Mouse (Mus musculus) hindbrain, embryonic 12.5 days (tissue): ENCODE results near the gene Ankrd24. TPM values are rescaled to one million over a fixed set of nuclear protein-coding genes. Genes with fewer than 3 reads are reported as not detected.
"Not testable (repeated sequence)": the region's sequence is repeated elsewhere in the genome, so short reads cannot be mapped to it uniquely, and the experiment has no call there.

Experiments used
- ATAC-seq: fragments of 200-750 bp; cut with Nextera tagmentation; 2 replicates; pipeline ENCODE4 v1.8.0; 2017; ENCODE audit warnings: moderate TSS enrichment; ENCODE audit not compliant: low FRiP score
- H3K27ac ChIP-seq: fragments of 300-500 bp; sonication (generic); 2 replicates; pipeline ENCODE4 v1.5.1; 2016; ENCODE audit warnings: mild to moderate bottlenecking
- H3K27me3 ChIP-seq: fragments of 300-500 bp; sonication (generic); 2 replicates; pipeline ENCODE4 v1.6.1; 2016; ENCODE audit warnings: mild to moderate bottlenecking
- H3K36me3 ChIP-seq: fragments of 300-500 bp; sonication (generic); 2 replicates; pipeline ENCODE4 v1.6.1; 2016; ENCODE audit warnings: mild to moderate bottlenecking
- H3K4me1 ChIP-seq: fragments of 300-500 bp; sonication (generic); 2 replicates; pipeline ENCODE4 v1.6.1; 2016
- H3K4me2 ChIP-seq: fragments of 300-500 bp; sonication (generic); replicated peaks from 2 replicates; pipeline ENCODE4 v1.6.1; 2016; ENCODE audit warnings: mild to moderate bottlenecking
- H3K4me3 ChIP-seq: fragments of 300-500 bp; sonication (generic); 2 replicates; pipeline ENCODE4 v1.5.1; 2016; ENCODE audit warnings: mild to moderate bottlenecking
- H3K9ac ChIP-seq: fragments of 300-500 bp; sonication (generic); 2 replicates; pipeline ENCODE4 v1.6.1; 2016; ENCODE audit warnings: mild to moderate bottlenecking, moderate library complexity
- H3K9me3 ChIP-seq: fragments of 300-500 bp; sonication (generic); replicated peaks from 2 replicates; pipeline ENCODE4 v1.6.1; 2016; ENCODE audit warnings: mild to moderate bottlenecking
- WGBS: fragments of 180-500 bp; shearing (Covaris S2); methylation state at CpG from one replicate; pipeline ENCODE4 v1.1.7; 2016; 5-methylcytosine and 5-hydroxymethylcytosine counted together
- polyA plus RNA-seq: library from polyadenylated mRNA; unstranded; fragments of >200 nt; fragmentation: Nextera tagmentation; extraction: Ambion mirVana; gene quantifications from 2 replicates; pipeline ENCODE4 v1.2.1, GENCODE M21; 2016

Gene Ankrd24
- polyA plus RNA-seq, 1 experiment from 2014 or later, result 10.5 TPM

- Histone ChIP-seq H3K9ac (no peak overlapping the region), H3K4me2 (no peak overlapping the region), H3K4me3 (no peak overlapping the region), H3K4me1 (no peaks in the 10 kb centered on the region), H3K27me3 (no peaks in the 10 kb centered on the region), H3K36me3 (peaks cover 56% of the 10 kb centered on the region), H3K27ac (no peak overlapping the region), H3K9me3 (peaks cover 58% of the 10 kb centered on the region)
- no peak for ATAC-seq
- 96% methylated on average over 10 of the region's 10 CpGs for WGBS
These were observed 26.8 kb downstream of the Ankrd24 start for GRCm38 (mm10) chr10:81655178-81655577.

GRCm38 (mm10) chr10:81656174-81656573, 27.8 kb downstream of the Ankrd24 start:
- H3K4me3 ChIP-seq, result no peak overlapping the region
- no peak overlapping the region for H3K27ac ChIP-seq
- H3K27me3 ChIP-seq, result no peaks in the 10 kb centered on the region
- no peak overlapping the region for H3K9ac ChIP-seq
- no peaks in the 10 kb centered on the region for H3K4me1 ChIP-seq
- H3K9me3 ChIP-seq, result peaks cover 53% of the 10 kb centered on the region
- peaks cover 51% of the 10 kb centered on the region for H3K36me3 ChIP-seq
- no peak for ATAC-seq
- 98% methylated on average over 2 of the region's 2 CpGs for WGBS
- H3K4me2 ChIP-seq, result no peak overlapping the region

- not testable (repeated sequence) for ATAC-seq
These were observed 58.8 kb downstream of the Ankrd24 start for GRCm38 (mm10) chr10:81687114-81687513.

More at GRCm38 (mm10) chr10:81687114-81687513, 58.8 kb downstream of the Ankrd24 start:
- WGBS, result no CpG with 5 or more reads among the region's 18 CpGs
- H3K4me1 ChIP-seq, H3K9me3 ChIP-seq, H3K27me3 ChIP-seq, H3K9ac ChIP-seq, H3K4me3 ChIP-seq, H3K36me3 ChIP-seq, H3K4me2 ChIP-seq, H3K27ac ChIP-seq: not testable (repeated sequence)

Other genes with a start within 250 kb of the Ankrd24 start
- 62.7 and 67.5 TPM in 2 replicates for gene Dohh, start 244.1 kb upstream of the Ankrd24 start, polyA plus RNA-seq
- 5.7 and 5.9 TPM in 2 replicates for gene Gm48551, start 244.1 kb upstream of the Ankrd24 start, polyA plus RNA-seq
- 1.1 and 2.4 TPM in 2 replicates for gene Gm48552, start 239.5 kb upstream of the Ankrd24 start, polyA plus RNA-seq
- 1.9 and 2.7 TPM in 2 replicates for gene Smim24, start 235.5 kb upstream of the Ankrd24 start, polyA plus RNA-seq
- 30.9 and 31.5 TPM in 2 replicates for gene Nfic, start 172.9 kb upstream of the Ankrd24 start, polyA plus RNA-seq
- 37.1 and 41.3 TPM in 2 replicates for gene Celf5, start 145.8 kb upstream of the Ankrd24 start, polyA plus RNA-seq
- gene Ncln, start 132.1 kb upstream of the Ankrd24 start, polyA plus RNA-seq, result 75.1 and 79.5 TPM in 2 replicates
- 0.52 and 0.65 TPM in 2 replicates for gene S1pr4, start 128.4 kb upstream of the Ankrd24 start, polyA plus RNA-seq
- gene Gna15, start 104.3 kb upstream of the Ankrd24 start, polyA plus RNA-seq, result 0.75 and 0.82 TPM in 2 replicates
- gene Gna11, start 83.3 kb upstream of the Ankrd24 start, polyA plus RNA-seq, result 75.2 and 76.3 TPM in 2 replicates
- 476 and 504 TPM in 2 replicates for gene Aes, start 69.1 kb upstream of the Ankrd24 start, polyA plus RNA-seq
- 30.6 and 32.1 TPM in 2 replicates for gene Tle2, start 54.0 kb upstream of the Ankrd24 start, polyA plus RNA-seq
- 8.2 and 8.3 TPM in 2 replicates for gene Tle6, start 27.5 kb upstream of the Ankrd24 start, polyA plus RNA-seq
- gene BC025920, start 22.3 kb upstream of the Ankrd24 start, polyA plus RNA-seq, result 1.2 and 1.3 TPM in 2 replicates
- gene Sirt6, start 743 bp upstream of the Ankrd24 start, polyA plus RNA-seq, result 52.7 and 55.5 TPM in 2 replicates
- gene Gm10778, start 20.5 kb downstream of the Ankrd24 start, polyA plus RNA-seq, result 5.2 and 5.6 TPM in 2 replicates
- 18.2 and 25.2 TPM in 2 replicates for gene Zfp433, start 76.3 kb downstream of the Ankrd24 start, polyA plus RNA-seq
- gene Gm3055, start 142.6 kb downstream of the Ankrd24 start, polyA plus RNA-seq, result 15.0 and 17.2 TPM in 2 replicates
- gene Gm4767, start 183.6 kb downstream of the Ankrd24 start, polyA plus RNA-seq, result 2.3 and 2.9 TPM in 2 replicates
- gene Gm32687, start 235.4 kb downstream of the Ankrd24 start, polyA plus RNA-seq, result 10.2 and 13.7 TPM in 2 replicates